Mouse (Mus musculus): ENCODE results near the gene Tubal3. TPM values are rescaled to one million over a fixed set of nuclear protein-coding genes. Genes with fewer than 3 reads are reported as not detected.

Gene Tubal3
- polyA plus RNA-seq, 1 experiment, result 0.05 TPM

GRCm38 (mm10) chr13:3949477-3949876, 31.4 kb downstream of the Tubal3 start:
- no peaks in the 10 kb centered on the region for H3K4me1 ChIP-seq (ENCODE audit: control insufficient read depth, insufficient read depth, low read length)
- TF ChIP-seq POLR2A (IDR thresholded peaks at IDR 0.05; ENCODE audit: borderline replicate concordance, extremely low read depth, low read depth, low read length), result no peak
- no peak for TF ChIP-seq CTCF (IDR thresholded peaks at IDR 0.05; ENCODE audit: insufficient read depth, low read length)
- WGBS, result 90% methylated on average over 4 of the region's 4 CpGs

GRCm38 (mm10) chr13:3951198-3951914, 33.3 kb downstream of the Tubal3 start:
- TF ChIP-seq POLR2A (IDR thresholded peaks at IDR 0.05; ENCODE audit: borderline replicate concordance, extremely low read depth, low read depth, low read length) (no peak), CTCF (IDR thresholded peaks at IDR 0.05; ENCODE audit: insufficient read depth, low read length) (no peak)
- no peak for DNase-seq
- Histone ChIP-seq H3K4me1 (ENCODE audit: control insufficient read depth, insufficient read depth, low read length) (no peaks in the 10 kb centered on the region), H3K4me3 (replicated peaks; ENCODE audit: extremely low read depth, low read depth, low read length) (no peak overlapping the region)
- WGBS, result 79% methylated on average over 6 of the region's 6 CpGs

More at GRCm38 (mm10) chr13:3949477-3949876, 31.4 kb downstream of the Tubal3 start:
- DNase-seq, result no peak
- no peak overlapping the region for H3K4me3 ChIP-seq (replicated peaks; ENCODE audit: extremely low read depth, low read depth, low read length)

DNA sequence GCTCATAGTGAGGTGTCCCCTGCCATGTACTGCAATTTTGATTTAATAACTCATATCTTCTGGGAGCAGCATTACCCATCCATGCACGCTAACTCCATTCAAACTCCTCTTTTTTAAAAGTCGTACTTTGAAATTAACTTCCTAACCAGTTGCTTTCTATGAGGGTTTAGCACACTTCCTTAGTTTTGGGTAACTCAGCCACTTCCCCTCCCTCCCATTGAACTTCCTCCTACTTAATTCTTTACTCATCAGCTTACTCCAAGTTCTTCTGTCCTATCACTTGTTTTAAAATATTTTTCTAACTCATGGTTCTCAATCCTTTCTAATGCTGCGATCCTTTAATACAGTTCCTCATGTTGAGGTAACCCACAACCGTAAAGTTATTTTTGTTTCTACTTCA, 50.8 kb downstream of the Tubal3 start:
- no peak for DNase-seq
- no peak for TF ChIP-seq CTCF (IDR thresholded peaks at IDR 0.05; ENCODE audit: insufficient read depth, low read length)
- TF ChIP-seq POLR2A (IDR thresholded peaks at IDR 0.05; ENCODE audit: borderline replicate concordance, extremely low read depth, low read depth, low read length), result no peak
- no peak overlapping the region for H3K4me3 ChIP-seq (replicated peaks; ENCODE audit: extremely low read depth, low read depth, low read length)
- WGBS, result 69% methylated on average over 4 of the region's 4 CpGs
- H3K4me1 ChIP-seq (ENCODE audit: control insufficient read depth, insufficient read depth, low read length), result no peaks in the 10 kb centered on the region

Other genes starting within 250 kb of the Tubal3 start
- gene Calml3, start 114.0 kb upstream of the Tubal3 start, polyA plus RNA-seq (2012; rRNA removed), result 3.6 and 81.6 TPM in 2 replicates
- gene Calm4, start 80.5 kb upstream of the Tubal3 start, polyA plus RNA-seq (2012; rRNA removed), result 56.0 TPM in 1 of 2 replicates, not detected in the other
- not detected in 2 replicates for gene Calm5, start 64.1 kb upstream of the Tubal3 start, polyA plus RNA-seq (2012; rRNA removed)
- 26.6 and 32.0 TPM in 2 replicates for gene Net1, start 54 bp upstream of the Tubal3 start, polyA plus RNA-seq (2012; rRNA removed)
- gene Ucn3, start 27.1 kb downstream of the Tubal3 start, polyA plus RNA-seq (2012; rRNA removed), result not detected in 2 replicates
- gene Akr1c14, start 130.7 kb downstream of the Tubal3 start, polyA plus RNA-seq (2012; rRNA removed), result 6.8 and 13.4 TPM in 2 replicates
- 0.38 TPM in 1 of 2 replicates, not detected in the other for gene Akr1c18, start 232.4 kb downstream of the Tubal3 start, polyA plus RNA-seq (2012; rRNA removed)

Data from lung, adult 2 months (tissue).